Mouse (Mus musculus) right cerebral cortex, adult 2 months (tissue): Measurements from ENCODE around the gene Prpf6.
A peak's percentile ranks its signal among the peaks of the same experiment; 100 is the strongest.

ENCODE experiments used
- DNase-seq, 2 experiments: peaks; one replicate each; pipeline ENCODE4 v3.0.0; 2021 to 2022; ENCODE audit warnings: low spot score in 2 of 2

Prpf6 gene

DNA sequence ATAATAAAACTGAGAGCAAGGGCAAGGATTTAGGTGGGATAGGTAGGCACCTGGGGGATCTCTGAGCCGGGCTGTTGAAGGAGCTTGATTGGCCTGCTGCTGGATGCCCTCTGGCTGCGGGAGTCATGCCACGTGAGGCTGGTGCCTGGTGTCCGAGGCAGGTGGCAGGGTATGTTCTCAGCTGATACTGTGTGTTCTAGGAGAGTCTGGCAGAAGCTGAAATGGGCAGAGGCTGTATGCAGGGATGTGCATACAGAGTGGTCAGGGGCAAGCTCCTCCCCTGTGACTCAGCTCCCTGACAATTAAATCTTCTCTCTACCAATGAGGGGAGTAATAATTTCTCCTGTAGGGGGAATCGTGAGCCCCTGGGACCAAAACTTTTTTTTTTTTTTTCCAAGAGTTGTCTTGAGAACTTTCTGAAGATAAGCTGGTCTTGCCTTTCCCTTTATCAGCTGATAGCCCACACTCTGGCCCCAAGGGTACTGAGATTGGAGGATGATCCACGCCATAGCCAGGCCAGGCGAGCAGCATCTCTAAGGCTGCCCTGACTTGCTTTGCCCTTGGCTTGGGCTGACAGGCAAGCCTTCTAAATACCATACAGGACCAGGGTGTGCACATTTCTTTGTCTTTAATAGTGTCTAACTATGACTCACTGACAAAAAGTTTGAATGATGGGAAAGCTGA, 5.9 kb downstream of the Prpf6 start:
- no peak for DNase-seq

DNA sequence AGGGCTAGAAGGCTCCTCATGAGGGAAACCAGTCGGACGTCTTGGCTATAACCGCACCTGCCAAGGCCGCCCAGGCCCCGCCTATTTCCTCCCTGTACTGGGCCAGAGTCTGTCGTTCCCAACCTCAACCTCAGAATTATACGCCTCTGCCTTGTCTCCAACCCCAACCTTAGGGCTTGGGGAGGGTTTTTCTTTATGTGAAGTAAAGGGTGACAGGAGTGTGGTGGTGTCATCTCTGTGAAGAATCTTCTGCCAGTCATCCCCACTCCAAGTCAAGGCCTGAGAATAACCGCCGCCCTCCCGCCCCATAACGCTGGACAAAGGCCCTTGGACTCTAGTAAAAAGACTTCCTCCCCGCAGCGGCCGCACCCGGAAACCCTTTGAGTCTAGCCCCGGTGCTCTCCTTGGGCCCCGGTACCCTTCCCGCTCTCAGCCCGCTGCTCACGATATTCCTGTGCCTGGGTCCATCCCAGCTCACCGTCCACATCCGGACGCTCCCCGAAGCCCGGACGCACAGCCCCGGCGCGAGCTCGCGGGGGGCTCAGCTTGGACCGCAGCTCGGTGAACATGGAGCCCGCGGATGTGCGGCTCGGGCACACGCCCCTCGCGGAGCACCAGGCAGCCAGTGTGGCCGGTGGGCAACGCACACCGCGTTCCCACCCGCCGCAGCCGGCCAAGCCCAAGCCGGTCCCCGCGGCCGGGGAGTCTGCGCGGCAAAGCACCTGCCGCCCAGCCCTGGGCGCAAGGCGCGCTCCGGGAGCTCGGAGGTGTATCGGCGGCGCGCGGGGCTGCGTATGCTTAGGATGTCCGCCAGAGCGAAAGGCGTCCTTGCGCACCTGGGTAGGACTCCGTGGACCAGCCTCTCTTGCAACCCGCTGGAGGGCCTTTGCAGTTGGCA, 7.0 kb downstream of the Prpf6 start, which contains the start of gene Samd10:
Samd10 (minus strand) TSS at position 759 of the 898 bp plus-strand sequence.
- DNase-seq, result peak; percentile 66 to 76

DNA sequence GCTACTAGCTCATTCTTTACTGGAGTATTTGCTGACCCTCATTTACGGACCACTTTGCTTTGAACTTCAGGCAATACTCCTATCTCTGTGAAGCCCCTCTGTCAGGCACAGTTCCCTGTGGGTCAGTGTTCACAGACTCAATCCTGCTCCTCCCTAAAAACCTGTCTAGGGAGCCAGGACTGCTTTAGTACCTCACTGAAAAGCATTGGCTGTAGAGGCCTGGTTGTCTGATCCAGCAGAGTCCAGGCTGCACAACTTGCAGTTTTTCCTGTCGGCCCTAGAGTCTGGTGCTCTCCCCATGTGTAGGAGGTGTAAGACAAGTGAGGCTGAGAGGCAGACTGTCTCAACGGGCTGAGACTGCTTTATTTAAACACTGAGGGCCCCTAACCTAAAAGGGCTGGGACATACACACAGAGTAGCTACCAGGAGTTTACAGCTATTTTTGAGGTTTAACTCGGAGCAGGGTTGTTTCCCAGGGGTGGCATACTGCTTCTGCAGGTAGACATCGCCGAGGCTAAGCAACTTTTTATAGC, 8.6 kb downstream of the Prpf6 start:
- DNase-seq, result no peak

DNA sequence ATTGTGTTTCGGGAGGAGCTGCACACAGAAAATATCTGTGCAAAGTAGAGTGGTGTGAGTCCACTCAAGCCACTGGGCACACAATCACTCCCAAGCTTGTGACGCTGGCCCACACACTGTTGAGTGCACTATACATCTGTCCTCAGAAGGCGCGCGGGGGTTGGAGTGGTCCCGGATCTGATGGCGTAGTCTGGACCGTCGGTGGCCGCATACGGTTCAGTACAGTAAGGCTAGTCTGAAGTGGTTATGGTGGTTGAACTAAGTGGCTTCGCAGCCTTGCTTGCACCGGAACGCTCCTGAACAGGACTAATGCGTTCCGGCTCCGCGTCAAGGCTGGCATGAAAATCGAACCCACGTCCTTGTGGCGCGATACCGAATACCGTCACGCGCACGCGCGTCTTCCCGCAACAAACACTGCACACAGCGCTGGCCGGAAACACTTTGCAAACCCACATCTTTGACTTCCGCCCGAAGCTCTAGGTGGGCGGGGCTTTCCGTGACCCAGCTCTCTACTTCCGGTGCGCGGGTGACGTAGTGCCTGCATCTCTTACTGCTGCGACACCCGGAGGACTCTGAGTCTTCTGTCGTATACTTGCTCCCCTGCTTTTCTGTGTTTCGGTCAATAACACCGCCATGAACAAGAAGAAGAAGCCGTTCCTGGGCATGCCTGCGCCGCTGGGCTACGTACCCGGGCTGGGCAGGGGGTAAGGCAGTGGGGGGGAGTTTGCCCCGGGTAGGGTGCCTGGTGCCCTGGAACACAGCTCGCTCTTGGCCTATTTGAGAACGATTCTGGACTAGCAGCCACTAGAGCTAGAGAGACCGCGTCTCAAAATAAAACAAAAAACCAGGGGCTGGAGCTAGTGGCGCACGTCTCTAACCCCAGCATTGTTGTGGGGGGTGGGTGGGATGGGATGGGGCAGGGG, 9.4 kb downstream of the Prpf6 start:
- DNase-seq, result peak; percentile 98 to 99

DNA sequence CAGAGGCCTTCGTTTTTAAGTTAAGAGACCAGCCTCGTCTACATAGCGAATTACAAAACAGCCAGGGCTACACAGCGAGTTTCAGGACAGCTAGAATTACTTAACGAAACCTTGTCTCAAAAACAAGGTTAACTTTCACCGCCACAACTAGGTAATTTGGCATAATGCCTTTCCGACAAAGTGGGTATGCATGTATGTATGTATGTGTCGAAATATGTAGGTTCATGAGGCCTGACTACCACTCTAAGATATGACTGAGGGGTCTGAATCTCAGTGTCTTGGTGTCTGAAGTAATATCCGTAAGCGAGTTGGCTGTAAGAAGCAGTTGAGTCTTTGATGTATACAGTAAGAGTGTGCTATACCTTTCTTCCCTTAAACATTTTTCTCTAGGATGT, 10.1 kb downstream of the Prpf6 start:
- DNase-seq, result no peak

DNA sequence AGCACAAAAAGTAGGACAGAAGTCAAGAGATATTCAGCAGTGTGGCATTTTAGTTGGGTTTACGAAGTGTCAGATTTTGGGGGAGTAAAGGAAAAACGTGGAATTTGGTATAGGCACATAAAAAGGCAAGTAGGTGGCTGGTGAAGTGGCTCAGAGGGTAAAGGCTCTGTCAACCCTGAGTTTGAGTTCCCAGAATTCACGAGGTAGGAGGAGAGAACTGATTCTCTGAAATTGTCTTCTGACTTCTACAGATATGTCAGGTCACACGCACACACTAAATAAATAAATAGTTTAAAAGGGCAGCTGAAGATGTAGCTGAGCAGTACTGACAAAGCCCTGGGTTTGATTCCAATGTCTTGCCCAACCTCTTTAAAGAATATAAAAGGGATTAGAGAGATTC, 10.7 kb downstream of the Prpf6 start:
- no peak for DNase-seq

DNA sequence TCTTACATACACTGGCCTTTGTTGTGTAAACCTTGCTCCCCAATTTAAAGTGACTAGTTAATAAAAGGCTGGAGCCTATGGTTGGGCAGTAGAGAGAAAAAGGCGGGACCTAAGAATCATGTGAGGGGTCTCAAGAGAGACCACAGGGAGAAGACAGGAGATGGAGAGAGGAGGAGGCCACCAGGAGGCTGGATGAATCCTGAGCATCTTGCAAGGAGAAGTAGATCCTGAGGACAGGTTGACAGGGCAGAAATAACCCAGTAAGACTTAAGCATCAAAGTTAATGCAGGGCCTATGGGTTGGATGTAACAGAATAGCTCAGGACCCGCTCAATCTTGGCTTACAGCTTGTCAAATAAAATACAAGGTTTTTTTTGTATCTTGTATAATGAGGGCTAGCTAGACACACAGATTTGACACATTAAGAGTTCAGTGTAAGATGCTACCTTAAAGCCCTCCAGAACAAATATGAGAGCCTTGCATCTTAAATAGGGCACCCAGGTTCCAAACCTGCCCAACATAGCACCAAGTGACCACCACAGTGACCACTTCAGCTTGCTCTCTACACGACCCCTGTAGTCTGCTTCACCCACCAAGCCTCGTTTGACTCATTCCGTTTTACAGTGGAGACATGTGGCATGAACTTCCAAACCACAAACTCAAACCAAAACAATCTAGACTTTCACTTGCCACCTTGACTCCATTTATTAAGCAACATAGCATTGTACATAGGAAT, 27.3 kb downstream of the Prpf6 start:
- DNase-seq, result no peak

DNA sequence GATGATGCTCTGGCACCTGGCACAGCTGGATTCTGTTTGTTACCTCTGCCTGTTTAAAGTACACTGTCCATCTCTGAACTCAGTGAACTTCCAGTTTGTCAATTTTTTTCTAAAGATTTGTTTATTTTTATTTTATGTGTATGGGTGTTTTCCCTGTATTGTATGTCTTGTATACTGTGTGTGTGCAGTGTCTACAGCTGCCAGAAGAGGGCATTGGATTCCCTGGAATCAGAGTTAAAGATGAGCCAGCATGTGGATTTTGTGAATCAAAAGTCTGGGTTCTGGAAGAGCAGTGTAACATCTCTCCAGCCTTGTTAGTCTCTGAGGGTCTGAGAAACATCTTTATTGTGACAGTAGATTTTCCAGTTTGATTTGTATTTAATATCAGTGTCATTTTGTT, 31.7 kb downstream of the Prpf6 start:
- DNase-seq, result peak; percentile 23 to 36

DNA sequence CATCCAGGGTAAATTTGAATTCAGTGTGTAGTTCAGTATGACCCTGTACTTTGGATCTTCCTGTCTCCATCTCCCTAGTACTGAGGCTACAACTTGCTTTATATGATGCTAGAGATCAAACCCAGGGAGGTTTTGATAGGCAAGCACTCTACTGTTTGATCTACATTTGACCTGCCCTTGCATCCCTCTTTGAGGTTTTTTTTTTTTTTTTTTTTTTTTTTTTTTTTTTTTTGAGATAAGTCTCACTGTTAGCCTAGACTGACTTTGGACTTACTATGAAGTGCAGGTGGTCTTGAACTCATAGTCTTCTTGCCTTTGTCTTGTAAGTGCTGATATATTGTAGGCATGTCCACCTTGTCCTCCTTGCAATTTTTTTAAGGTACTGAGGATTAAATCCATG, 36.8 kb downstream of the Prpf6 start:
- no peak for DNase-seq

DNA sequence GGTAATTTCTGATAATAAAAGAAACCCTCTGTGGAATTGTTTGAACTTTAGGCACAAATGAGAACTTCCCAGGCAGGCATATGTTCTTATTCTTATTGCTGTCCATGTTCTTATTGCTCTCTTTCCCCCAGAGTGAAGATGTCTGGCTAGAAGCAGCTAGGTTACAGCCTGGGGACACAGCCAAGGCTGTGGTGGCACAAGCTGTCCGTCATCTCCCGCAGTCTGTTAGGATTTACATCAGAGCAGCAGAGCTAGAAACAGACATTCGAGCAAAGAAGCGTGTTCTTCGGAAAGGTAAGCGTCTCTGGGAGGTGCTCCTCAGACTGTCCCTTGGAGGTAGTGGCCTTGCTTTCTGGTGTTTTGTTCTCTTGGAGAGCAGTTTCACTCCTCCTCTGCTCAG, 41.0 kb downstream of the Prpf6 start:
- DNase-seq, result no peak

DNA sequence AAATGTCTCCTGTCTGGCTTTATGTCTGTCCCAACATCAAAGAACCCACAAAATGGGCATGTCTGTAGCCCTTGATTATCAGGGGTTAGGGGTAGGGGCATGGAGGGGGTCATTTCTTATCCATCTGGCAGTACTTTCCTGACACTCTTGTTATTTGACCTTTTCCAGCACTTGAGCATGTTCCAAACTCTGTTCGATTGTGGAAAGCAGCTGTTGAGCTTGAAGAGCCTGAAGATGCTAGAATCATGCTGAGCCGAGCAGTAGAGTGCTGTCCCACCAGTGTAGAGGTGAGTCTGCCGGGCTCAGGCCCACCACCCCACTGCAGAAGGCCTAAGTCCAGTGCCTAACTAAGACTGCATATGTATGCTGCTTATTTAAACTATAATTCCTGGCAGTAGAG, 44.2 kb downstream of the Prpf6 start:
- no peak for DNase-seq

DNA sequence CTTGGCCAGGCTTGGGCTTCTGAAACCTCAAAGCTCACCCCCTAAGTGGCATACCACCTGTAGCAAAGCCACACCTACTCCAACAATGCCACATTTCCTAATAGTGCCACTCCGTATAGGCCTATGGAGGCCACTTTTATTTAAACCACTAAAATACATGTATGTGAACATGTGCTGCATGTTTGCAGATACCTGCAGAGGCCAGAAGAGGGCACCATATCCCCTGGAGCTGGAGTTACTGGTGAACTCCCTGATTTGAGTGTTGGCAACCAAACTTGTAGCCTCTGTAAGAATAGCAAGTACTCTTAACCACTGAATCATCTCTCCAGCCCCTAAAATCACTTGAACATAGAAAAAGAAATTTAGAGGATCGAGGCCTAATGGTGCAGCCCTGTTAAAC, 52.7 kb downstream of the Prpf6 start:
- DNase-seq, result peak; percentile 28 to 35

DNA sequence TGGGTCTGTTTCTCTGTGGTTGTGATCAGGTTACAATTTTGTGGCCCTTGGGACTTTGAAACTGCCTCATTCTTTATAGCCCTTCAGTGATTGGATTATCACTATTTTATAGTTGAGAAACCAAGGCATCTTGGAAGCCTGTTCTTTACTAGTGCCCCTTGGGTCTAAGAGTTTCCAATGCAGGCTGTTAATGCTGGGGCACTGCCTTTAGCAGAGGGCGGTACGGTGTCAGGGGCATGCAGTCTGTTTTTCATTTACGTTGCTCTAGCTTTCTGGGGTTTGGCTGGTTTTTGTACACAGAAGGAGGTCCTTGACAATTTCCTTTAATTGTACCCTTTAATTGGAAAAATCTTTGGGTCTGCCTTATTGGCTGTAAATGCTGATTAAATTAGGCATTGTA, 54.0 kb downstream of the Prpf6 start:
- DNase-seq, result no peak

DNA sequence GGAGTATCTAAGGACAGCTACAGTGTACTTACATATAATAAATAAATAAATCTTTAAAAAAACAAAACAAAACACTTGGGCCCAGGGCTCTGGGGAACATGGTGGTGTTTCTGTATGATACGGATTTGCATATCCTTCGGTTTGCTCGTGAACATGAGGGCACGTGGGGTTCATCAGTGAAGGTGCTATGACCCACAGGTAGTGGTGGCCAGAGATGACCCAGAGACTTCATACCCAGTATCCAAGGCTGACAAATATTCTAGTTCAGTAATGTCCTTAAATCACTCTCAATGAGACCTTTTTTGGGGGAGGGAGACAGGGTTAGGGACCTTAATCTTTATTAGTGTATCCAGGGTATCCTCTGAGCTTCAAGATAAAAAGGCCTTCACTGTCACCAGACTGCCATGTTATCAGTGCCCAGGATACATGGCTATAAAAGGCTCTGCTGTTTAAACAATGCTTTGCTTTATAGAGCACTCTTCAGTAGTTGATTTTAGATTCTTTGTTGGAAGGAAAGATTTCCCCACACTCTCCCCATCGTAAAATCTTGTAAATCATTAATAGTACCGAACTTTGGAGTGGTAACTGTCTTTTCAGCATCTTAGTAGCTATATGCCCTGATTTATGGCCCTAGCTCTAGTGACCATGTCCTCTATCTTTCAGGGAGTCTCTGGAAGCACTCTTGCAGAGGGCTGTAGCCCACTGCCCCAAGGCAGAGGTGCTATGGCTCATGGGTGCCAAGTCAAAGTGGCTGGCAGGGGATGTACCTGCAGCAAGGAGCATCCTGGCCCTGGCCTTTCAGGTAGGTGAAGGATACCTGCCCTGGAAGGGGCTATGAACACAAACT, 55.2 kb downstream of the Prpf6 start:
- no peak for DNase-seq

DNA sequence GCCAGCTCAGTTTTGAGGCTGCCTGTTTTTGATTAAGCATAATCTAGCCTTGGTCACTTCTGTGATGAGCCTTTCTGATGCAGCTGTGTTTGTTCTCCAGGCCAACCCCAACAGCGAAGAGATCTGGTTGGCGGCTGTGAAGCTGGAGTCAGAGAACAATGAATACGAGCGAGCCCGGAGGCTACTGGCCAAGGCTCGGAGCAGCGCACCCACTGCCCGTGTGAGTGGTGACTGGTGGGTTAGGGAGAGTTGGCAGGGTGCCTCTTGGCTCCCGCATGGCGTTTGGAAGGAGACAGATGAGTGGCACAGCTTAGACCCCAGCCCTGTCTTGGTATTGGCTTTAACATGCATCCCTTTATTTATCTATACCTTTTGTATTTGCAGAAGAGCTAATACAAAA, 57.3 kb downstream of the Prpf6 start:
- DNase-seq, result no peak

DNA sequence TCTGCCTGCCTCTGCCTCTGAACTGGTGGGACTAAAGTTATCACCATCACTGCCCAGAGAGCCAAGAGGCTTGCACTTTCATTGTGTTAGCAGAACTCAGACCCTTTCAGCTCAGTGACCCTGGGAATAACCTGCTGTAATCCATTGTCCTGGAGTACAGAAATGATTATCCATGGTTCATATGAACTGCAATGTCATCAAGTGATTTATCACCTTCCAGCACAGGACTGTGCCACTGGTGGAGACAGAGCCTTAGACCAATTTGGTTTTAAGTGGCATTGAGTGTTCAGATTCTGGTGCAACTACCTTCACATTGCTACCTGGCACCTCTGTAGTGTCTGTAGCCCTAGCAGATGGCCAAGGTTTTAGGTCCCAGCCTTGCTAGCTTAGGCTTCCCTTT, 61.4 kb downstream of the Prpf6 start:
- no peak for DNase-seq

DNA sequence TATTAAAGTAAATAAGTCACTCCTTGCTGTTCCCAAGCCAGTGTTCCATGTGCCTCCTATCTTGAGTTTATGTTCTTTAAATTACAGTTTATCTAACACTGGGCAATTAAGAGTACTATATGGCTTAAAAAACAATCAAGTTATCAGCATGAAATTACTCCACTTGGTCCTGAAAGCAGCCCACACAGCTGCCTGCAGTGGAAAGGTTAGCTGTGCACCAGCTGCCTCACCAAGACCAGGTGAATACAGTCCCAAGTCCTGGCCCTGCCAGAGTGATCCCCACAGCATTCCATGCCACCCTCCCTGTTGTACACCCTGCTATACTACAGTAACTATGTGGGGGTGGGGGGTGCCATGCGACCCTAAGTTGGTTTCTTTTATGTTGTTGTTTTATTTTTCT, 61.9 kb downstream of the Prpf6 start:
- DNase-seq, result no peak

DNA sequence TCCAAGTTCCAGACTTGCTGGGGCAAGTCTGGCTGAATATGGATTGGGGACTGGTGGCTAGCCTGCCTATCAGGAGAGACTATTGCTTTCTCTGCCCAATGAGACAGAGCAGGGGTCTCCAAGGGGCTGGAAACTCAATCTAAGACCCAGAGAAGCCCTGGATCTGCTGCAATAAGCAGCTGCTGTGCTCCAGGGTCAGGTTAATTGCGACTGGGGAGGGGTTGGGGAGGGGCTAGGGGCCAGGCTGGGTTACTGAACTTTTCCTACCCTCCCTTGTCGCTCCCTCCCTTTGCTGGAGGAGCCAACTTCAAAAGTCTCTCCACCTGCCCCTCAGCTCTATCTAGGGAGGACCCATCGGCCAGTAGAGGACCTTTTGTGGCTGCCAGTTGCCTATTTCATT, 65.1 kb downstream of the Prpf6 start, which contains the start of gene Gm29797:
Gm29797 (plus strand) TSS at position 301 of the 400 bp plus-strand sequence.
- no peak for DNase-seq

DNA sequence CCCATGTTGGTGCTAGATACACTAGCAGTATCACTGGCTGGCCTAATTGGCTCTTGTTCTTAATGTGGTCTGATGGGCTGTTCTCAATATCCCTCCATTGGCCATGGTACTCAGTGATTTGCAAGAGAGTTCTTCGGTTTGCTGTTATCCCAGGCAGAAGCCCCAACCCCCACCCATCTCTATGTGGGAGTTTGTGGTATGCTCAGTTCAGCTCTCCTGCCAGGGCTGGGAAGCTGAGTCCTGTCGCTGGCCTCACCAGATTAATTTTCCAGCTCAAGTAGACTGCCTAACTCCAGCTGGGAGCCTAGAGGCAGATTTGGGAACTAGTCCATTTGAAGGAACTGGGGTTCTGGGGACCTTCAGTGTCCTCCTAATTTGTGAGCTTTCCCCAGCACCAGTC, 65.8 kb downstream of the Prpf6 start:
- no peak for DNase-seq

DNA sequence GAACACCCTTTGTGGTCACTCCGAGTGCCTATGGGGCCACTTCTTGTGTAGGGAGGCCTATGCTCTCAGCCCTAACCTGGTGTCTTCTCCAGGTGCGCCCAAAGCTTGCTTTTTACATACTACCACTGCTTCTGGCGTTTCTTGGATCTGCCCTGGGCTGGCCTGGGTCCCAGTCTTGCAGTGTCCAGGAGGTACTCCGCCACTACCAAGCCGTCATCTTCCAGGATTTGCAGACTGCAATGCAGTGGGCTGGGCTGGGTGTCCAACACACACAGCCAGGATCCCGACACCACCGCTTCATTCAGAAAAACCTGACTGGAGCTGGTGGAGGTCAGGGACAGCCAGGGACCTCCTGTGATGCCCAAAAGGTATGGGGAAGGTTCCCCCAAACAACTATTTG, 66.9 kb downstream of the Prpf6 start:
- no peak for DNase-seq
